Mouse (Mus musculus) brain, embryonic 14.5 days (tissue): ENCODE results near the gene Syt5.

Experiments used
- CTCF ChIP-seq: fragments of 200-500 bp; IDR thresholded peaks from 2 replicates; pipeline ENCODE4 v1.5.1; 2012; ENCODE audit warnings: inconsistent platforms, mild to moderate bottlenecking, moderate library complexity, borderline replicate concordance; ENCODE audit not compliant: insufficient read depth, insufficient read length; ENCODE audit errors: extremely low read depth
- POLR2A ChIP-seq: fragments of 200-500 bp; IDR thresholded peaks from 2 replicates; pipeline ENCODE4 v1.6.1; 2012; ENCODE audit warnings: mild to moderate bottlenecking, inconsistent platforms, borderline replicate concordance; ENCODE audit not compliant: poor library complexity, insufficient read depth, insufficient read length, severe bottlenecking; ENCODE audit errors: extremely low read depth

DNA sequence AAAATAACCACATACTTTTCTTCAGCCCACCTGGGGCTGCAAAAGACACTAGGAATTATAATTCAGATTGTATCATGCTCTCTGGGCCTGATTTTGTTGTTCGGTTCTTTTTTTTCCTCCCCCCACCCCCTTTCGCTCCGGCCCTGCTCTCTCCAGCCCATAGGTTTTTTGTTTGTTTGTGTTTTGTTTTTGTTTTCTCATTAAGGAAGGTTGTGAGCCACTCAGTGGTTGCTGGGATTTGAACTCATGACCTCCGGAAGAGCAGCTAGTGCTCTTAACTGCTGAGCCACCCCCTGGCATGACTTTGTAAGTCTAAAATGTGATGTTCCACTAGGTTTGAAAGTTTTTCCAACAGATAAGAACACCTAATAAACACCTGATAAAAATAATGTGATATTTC, 44.2 kb downstream of the Syt5 start:
- TF ChIP-seq CTCF (no peak), POLR2A (no peak)
